Mouse (Mus musculus) brain, embryonic 14.5 days (tissue): ENCODE measurements around the gene Crtc2.
A peak's percentile ranks its signal among the peaks of the same experiment; 100 is the strongest.

Experiments used
- CTCF ChIP-seq: fragments of 200-500 bp; IDR thresholded peaks from 2 replicates; pipeline ENCODE4 v1.5.1; 2012; ENCODE audit warnings: inconsistent platforms, mild to moderate bottlenecking, moderate library complexity, borderline replicate concordance; ENCODE audit not compliant: insufficient read depth, insufficient read length; ENCODE audit errors: extremely low read depth
- POLR2A ChIP-seq: fragments of 200-500 bp; IDR thresholded peaks from 2 replicates; pipeline ENCODE4 v1.6.1; 2012; ENCODE audit warnings: mild to moderate bottlenecking, inconsistent platforms, borderline replicate concordance; ENCODE audit not compliant: poor library complexity, insufficient read depth, insufficient read length, severe bottlenecking; ENCODE audit errors: extremely low read depth

DNA sequence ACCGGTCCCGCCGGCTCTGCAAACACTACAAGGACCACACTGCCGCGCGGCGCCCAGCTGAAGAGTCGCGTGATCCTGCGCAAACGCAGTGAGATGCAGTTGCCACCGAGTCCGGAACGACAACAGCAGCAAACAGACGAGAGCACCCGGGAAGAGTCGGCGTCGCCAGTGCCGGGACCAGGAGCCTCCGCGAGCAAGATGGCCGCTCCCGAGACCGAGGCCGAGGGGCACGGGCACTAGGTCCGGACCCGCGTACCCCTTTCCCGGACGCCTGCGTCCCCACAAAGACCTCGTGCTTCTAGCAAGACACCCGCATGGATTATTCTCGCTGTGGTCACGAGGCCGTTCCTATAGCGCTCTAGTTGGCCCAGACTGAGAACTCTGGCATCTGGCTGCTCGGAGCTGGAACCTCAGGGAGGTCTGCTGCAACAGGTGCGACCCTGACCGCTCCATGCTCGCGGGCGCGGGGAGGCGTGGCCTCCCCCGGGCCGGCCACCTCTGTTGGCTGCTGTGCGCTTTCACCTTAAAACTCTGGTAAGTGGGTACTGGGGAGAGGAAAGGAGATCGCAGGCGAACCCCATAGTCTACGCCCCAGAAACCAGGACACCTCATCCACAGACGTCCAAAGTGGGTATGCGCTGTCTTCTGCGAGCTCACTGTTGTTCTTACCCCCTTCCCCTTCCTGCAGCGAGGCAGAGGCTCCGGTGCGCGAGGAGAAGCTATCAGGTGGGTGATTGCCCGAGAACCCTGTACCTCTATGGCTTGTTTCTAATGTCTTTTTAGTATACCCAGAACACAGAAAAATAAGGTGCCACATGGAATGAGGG is 22.2 kb upstream of the Crtc2 start, which contains the start of gene Jtb:
- TF ChIP-seq CTCF (no peak), POLR2A (peak; percentile 85; the same call in 1 of the 2 replicates)
